Mouse (Mus musculus) macrophage (primary cell): Measurements from ENCODE around the gene Slc12a1. TPM values are rescaled to one million over a fixed set of nuclear protein-coding genes. Genes with fewer than 3 reads are reported as not detected.

Experiments
- H3K27ac ChIP-seq: fragments of 350-480 bp; formaldehyde crosslinking; 2 replicates; pipeline ENCODE4 v1.9.0; 2021
- H3K36me3 ChIP-seq: fragments of 350-480 bp; formaldehyde crosslinking; 2 replicates; pipeline ENCODE4 v1.9.0; 2021; ENCODE audit errors: inconsistent target
- H3K4me3 ChIP-seq: fragments of 350-480 bp; formaldehyde crosslinking; 2 replicates; pipeline ENCODE4 v1.9.0; 2021; ENCODE audit errors: inconsistent target
- H3K79me2 ChIP-seq: fragments of 350-480 bp; formaldehyde crosslinking; 2 replicates; pipeline ENCODE4 v1.9.0; 2021; ENCODE audit errors: inconsistent target
- WGBS: methylation state at CpG from one replicate; pipeline ENCODE4 v1.1.7; 2026; ENCODE audit warnings: inconsistent platforms; ENCODE audit not compliant: missing documents; 5-methylcytosine and 5-hydroxymethylcytosine counted together
- polyA plus RNA-seq: library from polyadenylated mRNA; stranded (reverse); fragments of 250-400 nt; gene quantifications from 3 replicates; pipeline ENCODE4 v1.2.4, GENCODE M21; 2018; ENCODE audit warnings: inconsistent platforms

The Slc12a1 gene
- polyA plus RNA-seq, 1 experiment from 2014 or later, result not detected

DNA sequence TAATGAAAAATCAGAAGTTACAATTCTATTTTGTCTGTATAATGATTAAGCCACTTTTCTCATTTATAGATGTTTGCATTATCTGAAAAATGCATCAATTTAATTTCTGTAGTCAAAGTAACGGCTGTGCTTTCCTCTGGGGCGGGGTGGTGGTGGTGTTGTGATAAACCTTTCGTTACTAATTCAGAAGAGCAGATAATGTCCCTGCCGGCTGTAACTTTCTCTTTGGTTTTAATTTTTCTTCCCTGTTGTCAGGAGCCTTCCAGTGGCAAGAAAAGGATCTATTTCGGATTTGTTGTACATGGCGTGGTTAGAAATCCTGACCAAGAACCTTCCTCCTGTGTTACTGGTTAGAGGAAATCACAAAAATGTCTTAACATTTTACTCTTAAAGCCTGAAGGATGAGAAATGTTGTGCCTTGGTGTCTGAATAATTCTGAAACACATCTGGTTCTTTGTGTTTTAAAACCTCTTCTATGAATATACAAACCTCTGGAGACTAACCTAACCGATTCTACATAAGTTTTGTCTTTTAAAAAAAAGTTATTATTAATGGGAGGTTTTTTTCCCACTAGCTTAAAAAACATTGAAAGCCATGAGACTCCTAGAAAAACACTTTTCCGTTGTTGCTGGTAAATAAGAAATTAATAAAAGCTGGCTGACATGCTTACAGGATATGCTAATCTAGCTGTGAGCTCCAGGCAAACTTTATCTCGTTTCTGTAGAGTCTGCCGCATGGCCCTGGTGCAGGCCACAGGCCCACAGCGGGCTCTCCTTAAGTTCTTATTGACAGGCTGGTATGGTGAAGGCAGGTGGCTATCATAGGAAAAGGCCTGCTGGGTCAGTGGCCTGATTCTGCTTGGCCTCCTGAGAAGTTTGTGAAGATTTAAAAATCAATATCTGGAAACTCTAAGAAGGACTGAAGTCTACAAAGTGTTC, 76.4 kb downstream of the Slc12a1 start:
- Histone ChIP-seq H3K4me3 (no peak overlapping the region), H3K79me2 (no peaks in the 10 kb centered on the region), H3K36me3 (no peaks in the 10 kb centered on the region), H3K27ac (no peak overlapping the region)
- WGBS, result 84% methylated on average over 11 of the region's 11 CpGs

DNA sequence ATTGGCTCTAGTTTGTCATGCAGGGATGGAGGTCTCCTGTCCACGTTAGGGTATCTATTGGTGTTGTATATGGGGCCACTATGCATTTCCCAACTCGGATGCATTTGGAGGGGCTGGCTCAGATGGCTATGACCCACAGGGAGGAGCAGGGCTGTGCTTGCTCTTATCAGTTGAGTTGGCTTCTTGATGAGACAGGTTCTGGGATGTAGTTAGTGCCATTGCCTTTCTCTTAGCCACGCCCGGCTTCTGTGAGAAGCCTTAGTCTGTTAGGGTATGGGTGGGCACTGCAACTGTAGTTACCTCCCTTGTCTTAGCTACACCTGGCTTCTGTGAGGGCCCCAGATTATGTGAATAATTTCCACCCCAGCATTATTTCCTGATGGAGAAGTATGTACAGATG, 79.9 kb downstream of the Slc12a1 start:
- Histone ChIP-seq H3K4me3 (no peak overlapping the region), H3K27ac (no peak overlapping the region), H3K79me2 (no peaks in the 10 kb centered on the region), H3K36me3 (no peaks in the 10 kb centered on the region)
- WGBS, result 95% methylated on average over 4 of the region's 4 CpGs

DNA sequence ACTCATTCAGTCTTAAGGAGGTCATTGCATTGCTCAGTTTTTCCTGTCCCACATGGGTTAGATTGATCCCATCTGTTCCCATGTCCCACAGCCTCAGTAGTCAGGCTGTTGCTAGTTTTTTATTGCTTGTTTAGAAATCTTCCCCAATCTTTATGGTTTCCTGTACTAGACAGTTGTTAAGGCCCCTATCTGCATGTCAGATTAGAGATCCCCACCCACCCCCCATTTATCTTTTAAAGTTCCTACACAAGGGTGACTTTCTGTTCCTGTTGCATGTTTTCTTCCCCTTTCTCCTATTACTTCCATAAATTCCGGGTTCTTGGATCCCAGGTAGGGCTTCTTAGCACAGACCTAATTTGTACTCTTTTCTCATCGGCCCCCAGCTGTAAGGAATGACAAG, 81.2 kb downstream of the Slc12a1 start:
- Histone ChIP-seq H3K79me2 (no peaks in the 10 kb centered on the region), H3K4me3 (no peak overlapping the region), H3K36me3 (no peaks in the 10 kb centered on the region), H3K27ac (no peak overlapping the region)
- WGBS, result 46% methylated on average over 2 of the region's 2 CpGs

DNA sequence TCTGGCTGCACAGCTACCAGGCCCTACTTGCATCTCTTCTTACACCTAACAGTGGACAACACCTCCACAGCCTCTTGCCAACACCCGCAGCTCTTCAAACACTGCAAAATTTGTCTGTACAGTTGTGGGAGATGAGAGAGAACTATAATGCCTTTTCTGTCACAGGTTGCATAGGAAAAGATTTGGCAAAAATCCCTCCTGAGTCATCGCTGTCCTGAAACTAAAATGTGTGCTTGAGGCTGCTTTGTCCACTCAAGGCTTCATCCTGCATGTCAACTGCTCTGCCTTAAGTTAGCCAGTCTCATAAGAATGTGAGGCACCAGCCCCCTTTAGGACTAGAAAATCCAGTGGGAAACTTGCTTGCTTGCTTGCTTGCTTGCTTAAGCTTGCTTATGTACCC, 81.7 kb downstream of the Slc12a1 start:
- no peak overlapping the region for H3K4me3 ChIP-seq
- no peaks in the 10 kb centered on the region for H3K79me2 ChIP-seq
- H3K27ac ChIP-seq, result no peak overlapping the region
- no peaks in the 10 kb centered on the region for H3K36me3 ChIP-seq
- 96% methylated on average over 2 of the region's 2 CpGs for WGBS

DNA sequence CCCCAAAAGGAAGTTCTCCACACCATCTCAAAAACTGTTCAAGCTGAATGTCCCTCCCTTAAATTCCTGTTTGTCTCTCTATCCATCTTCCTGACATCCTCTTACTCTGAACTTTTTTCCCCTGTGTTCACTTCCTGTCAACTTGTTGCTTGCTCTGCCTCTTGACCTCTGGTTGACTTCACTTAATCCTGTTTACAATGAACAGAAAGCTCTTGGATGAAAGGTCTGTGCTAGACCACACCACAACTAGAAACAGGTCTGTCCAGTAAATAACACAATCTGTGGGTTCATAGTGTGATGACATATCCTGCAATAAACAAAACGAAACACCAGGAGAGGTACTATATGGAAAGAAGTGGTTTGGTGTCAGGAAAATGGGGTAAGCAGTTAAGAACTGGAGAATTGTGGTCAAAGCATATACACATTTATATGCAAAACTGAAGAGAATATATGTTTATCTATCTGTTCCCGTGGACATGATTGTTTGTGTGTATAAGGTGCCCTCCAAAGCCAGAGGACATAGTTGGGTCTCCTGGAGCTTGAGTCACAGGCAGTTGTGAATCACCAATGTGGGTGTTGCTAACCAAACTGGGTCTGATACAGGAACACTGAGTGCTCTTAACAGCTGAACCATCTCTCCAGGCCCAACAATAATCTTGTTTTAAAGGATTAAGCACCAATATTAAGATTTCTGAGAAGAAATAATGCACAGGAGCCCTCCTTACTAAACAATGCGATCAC, 93.4 kb downstream of the Slc12a1 start:
- WGBS, result 88% methylated on average over 3 of the region's 3 CpGs
- Histone ChIP-seq H3K27ac (no peak overlapping the region), H3K36me3 (no peaks in the 10 kb centered on the region), H3K4me3 (no peak overlapping the region), H3K79me2 (no peaks in the 10 kb centered on the region)

DNA sequence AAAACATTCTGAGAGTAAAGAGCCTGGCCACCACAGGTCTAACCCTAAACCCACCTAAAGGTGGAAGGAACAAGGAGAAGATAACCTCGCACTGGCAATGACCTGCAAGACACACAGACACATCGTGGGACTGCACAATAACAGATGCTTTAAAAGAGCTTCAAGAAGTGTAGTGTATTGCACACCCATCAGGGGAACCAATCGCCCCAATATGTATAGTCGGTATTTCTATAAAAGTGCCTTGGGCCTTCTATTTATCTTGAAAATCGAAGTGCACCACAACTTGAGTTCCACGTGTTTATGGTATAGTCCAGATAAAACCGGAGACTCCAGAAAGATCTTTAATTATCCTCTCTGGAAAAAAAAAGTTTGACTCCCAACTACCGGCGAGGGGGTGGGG, 94.4 kb downstream of the Slc12a1 start:
- Histone ChIP-seq H3K27ac (no peak overlapping the region), H3K79me2 (no peaks in the 10 kb centered on the region), H3K36me3 (no peaks in the 10 kb centered on the region), H3K4me3 (peak overlapping the region; percentile 20; the same call in 1 of the 2 replicates)
- 17% methylated on average over 8 of the region's 9 CpGs for WGBS

DNA sequence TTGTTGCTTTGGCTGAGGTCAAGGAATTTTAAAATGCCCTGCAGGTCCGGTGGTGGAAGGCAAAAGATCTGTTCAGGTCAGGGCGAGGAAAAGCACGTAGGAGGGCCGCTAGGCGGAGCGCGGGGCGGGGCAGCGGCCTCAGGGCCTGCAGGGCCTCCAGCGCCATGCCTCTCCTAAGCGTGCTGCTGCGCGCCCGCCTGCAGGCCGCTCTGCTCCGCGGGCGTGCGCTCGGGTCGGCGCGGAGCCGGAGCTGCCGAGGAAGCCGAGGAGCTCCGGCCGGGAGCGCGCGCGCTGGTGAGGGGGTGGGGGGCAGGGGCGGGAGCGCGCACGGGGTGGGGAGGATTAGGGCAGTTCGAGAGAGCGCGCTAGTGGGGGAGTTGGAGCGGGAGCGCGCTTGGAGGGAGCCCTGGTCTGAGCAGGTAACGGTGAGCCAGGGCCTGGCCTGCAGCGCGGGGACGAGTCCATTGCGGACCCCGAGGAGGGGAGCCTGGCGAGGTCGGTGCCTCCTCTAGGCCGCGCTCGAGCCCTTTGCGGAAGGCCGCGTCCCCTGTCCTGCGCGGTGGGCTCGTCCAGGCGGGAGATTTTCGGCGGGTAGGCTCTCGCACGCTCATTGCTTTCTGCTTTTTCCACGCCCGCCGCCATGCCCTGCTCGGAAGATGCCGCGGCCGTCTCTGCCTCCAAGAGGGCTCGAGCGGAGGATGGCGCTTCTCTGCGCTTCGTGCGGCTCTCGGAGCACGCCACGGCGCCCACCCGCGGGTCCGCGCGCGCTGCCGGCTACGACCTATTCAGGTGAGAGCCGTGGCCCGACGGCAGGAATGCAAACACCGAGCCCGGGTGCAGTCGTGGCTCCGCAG, 95.0 kb downstream of the Slc12a1 start, which contains the start of gene Dut:
Gene Dut (plus strand): TSS at position 83 of the 854 bp plus-strand sequence.
- H3K27ac ChIP-seq, result no peak within 1 kb of the TSS
- H3K79me2 ChIP-seq, result no peaks in the 10 kb centered on the region
- H3K4me3 ChIP-seq, result peak within 1 kb of the TSS; percentile 41
- H3K36me3 ChIP-seq, result no peaks in the 10 kb centered on the region
- 0% methylated on average over 94 of the region's 96 CpGs for WGBS

DNA sequence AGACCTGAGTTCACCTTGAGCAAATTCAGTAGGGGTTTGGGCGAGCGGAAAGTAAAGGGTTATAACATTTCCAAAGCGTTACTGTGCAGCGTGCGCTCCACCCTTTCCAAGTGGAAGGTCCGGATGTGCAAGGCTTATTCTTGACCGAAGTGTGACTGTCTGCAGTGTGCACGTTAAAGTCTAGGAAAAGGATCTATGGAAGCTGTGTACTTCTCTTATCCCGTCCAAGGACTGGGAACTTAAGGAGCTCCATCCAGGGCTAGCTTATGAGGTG, 95.6 kb downstream of the Slc12a1 start:
- Histone ChIP-seq H3K36me3 (no peaks in the 10 kb centered on the region), H3K27ac (no peak overlapping the region), H3K4me3 (peak overlapping the region; percentile 41), H3K79me2 (no peaks in the 10 kb centered on the region)
- WGBS, result under 1% methylated on average over 9 of the region's 9 CpGs

DNA sequence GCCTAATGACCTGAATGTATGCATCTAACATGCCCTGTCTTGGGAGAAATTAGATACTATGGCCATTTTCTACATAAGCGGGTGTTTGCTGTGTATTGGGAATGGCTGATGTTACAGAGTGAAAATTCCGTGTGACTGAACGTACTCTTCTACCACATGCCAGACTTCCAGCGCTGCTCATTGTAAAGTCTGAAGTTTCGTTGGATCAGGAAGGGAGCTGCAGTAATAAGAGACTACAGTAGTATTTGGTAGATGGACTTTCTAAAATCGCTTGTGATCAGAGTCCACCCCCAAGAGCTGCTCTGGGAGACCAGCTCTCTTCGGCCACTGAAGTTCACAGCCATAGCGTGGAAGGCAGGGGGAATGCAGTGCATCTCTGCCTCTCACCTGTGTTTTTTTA, 96.0 kb downstream of the Slc12a1 start:
- no peaks in the 10 kb centered on the region for H3K36me3 ChIP-seq
- H3K79me2 ChIP-seq, result no peaks in the 10 kb centered on the region
- H3K4me3 ChIP-seq, result peak overlapping the region; percentile 41
- no peak overlapping the region for H3K27ac ChIP-seq
- WGBS, result 13% methylated on average over 8 of the region's 8 CpGs

DNA sequence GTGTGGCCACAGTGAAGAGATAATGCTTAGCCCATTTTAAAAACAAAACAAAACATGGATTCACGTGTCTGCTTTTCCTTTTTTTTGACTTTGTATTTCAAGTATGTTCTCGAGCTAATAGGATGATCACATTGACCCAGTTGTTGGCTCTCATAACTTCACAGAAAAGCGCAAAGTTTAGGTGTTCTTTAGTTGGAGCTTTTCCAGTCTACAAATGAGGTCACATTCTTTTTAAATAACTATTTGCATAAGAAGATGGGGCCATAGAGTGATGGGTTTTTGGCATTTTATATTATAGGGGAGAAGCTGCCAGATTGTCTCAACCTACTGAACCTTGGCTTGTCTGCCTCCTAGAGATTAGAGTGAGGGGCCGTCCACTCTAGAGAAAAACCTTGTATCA, 97.0 kb downstream of the Slc12a1 start:
- Histone ChIP-seq H3K27ac (no peak overlapping the region), H3K4me3 (no peak overlapping the region), H3K79me2 (no peaks in the 10 kb centered on the region), H3K36me3 (no peaks in the 10 kb centered on the region)
- WGBS, result 96% methylated on average over 4 of the region's 4 CpGs

DNA sequence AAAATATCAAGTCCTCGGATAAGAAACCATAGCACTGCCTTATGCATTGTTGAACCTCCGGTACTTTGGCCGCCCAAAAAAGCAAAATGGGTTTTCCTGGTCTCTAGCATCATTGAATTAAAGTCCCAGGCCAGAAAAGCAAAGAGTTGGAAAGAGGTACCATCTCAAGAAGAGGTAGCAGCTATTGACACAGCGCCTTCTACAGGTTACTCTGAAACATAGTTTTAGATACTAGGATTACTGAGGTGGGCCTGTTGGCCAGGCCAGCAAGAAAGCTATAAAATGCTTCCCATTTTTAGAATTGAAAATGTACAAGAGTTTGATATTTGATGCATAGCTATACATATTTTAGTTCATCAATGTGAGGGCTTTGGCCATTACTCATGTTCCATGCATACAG, 97.6 kb downstream of the Slc12a1 start:
- Histone ChIP-seq H3K4me3 (no peak overlapping the region), H3K36me3 (no peaks in the 10 kb centered on the region), H3K27ac (no peak overlapping the region), H3K79me2 (no peaks in the 10 kb centered on the region)
- 94% methylated on average over 4 of the region's 4 CpGs for WGBS

DNA sequence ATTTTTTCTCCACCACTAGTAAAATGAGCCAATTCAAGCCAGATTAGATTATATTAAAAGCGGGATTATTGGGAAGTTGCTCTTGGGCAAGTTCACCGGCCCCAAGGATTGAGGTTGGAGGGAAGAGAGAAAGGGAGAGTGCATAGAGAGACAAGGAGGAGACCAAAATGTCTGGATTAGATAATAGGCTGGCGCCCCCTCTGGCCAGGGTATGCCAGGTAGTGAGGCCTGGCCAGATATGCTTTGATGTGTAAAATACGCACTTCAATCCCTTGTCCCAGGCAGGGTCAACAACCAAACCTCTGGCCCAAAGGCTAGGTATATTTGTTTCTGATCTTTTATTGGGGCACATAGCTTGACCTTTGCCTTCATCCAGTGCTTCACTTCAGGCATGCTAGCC, 99.5 kb downstream of the Slc12a1 start:
- 92% methylated on average over 4 of the region's 4 CpGs for WGBS
- Histone ChIP-seq H3K79me2 (no peaks in the 10 kb centered on the region), H3K4me3 (no peak overlapping the region), H3K36me3 (no peaks in the 10 kb centered on the region), H3K27ac (no peak overlapping the region)

DNA sequence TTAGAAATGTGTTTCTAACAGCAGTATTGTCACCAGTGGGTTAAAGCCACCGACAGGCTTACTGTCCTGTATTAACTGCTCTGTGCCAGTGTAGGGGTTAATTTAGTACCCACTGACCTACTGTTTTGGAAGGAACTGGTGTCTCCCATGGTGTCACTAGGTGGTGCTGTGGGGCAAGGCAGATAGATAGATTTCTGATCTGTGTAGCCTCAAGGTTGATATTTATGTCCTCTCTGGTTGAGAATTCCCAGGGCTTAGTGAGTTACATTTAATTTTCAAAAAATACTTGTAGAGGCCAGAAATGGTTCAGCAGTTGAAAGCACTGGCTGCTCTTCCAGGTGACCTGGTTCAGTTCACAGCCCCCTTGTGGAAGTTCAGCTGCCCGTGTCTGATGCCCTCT, 100.0 kb downstream of the Slc12a1 start:
- no peaks in the 10 kb centered on the region for H3K79me2 ChIP-seq
- no peak overlapping the region for H3K27ac ChIP-seq
- WGBS, result 76% methylated on average over 2 of the region's 2 CpGs
- H3K36me3 ChIP-seq, result no peaks in the 10 kb centered on the region
- H3K4me3 ChIP-seq, result no peak overlapping the region

DNA sequence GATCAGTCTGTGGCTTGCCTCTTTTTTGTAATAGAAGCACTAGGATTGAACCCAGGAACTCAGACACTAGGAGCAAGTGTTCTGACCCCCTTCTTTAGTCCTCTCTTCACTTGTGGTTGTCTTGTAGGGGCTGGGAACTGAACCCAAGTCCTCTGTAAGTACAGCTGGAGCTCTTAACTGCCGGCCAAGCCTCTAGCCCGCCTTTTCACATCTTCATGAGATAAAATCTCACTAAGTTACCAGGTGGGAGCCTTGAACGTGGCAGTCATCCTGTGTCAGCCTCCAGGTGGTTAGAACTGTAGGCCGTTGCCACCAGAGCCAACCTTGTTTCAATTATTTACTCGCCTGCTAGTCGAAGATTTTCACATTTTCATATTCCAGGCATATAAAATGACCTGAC, 101.4 kb downstream of the Slc12a1 start:
- no peaks in the 10 kb centered on the region for H3K36me3 ChIP-seq
- no peaks in the 10 kb centered on the region for H3K79me2 ChIP-seq
- no peak overlapping the region for H3K27ac ChIP-seq
- 95% methylated on average over 6 of the region's 6 CpGs for WGBS
- H3K4me3 ChIP-seq, result no peak overlapping the region
